Mouse (Mus musculus): ENCODE data around the gene Slc25a53. TPM values are rescaled to one million over a fixed set of nuclear protein-coding genes. Genes with fewer than 3 reads are reported as not detected.
"Not testable (repeated sequence)": the region's sequence is repeated elsewhere in the genome, so short reads cannot be mapped to it uniquely, and the experiment has no call there.

Gene Slc25a53
- polyA plus RNA-seq, 1 experiment from 2014 or later, result 11.1 TPM

GRCm38 (mm10) chrX:136992978-136993547, 45.0 kb downstream of the Slc25a53 start, which contains the start of gene Zcchc18:
Gene Zcchc18 (plus strand): TSS chrX:136993155.
- ATAC-seq (ENCODE audit: insufficient read depth), result peak; percentile 97
- WGBS, result 10% methylated on average over 26 of the region's 26 CpGs
- Histone ChIP-seq H3K27ac (ENCODE audit: low read depth) (no peak within 1 kb of the TSS), H3K9ac (no peak within 1 kb of the TSS), H3K4me3 (ENCODE audit: low read depth, low read length) (peak within 1 kb of the TSS; percentile 32), H3K27me3 (ENCODE audit: insufficient read depth, low read length) (0 out of 2 replicates have a peak, but pooled peaks cover 10% of the 10 kb centered on the region), H3K36me3 (ENCODE audit: insufficient read depth) (no peaks in the 10 kb centered on the region), H3K9me3 (ENCODE audit: low read depth, low read length) (no peaks in the 10 kb centered on the region), H3K4me2 (peak within 1 kb of the TSS; percentile 62), H3K4me1 (ENCODE audit: insufficient read depth) (no peaks in the 10 kb centered on the region)
- TF ChIP-seq CTCF (IDR thresholded peaks at IDR 0.05; ENCODE audit: low read depth), result no peak
- peak; percentile 74 for DNase-seq

GRCm38 (mm10) chrX:136992191-136992965, 45.7 kb downstream of the Slc25a53 start:
- H3K36me3 ChIP-seq (ENCODE audit: insufficient read depth), result no peaks in the 10 kb centered on the region
- TF ChIP-seq CTCF (IDR thresholded peaks at IDR 0.05; ENCODE audit: low read depth), result no peak
- peak overlapping the region; percentile 62 for H3K4me2 ChIP-seq
- no peaks in the 10 kb centered on the region for H3K9me3 ChIP-seq (ENCODE audit: low read depth, low read length)
- H3K4me1 ChIP-seq (ENCODE audit: insufficient read depth), result no peaks in the 10 kb centered on the region
- no peak for DNase-seq
- peak; percentile 43; the same call in 1 of the 2 replicates for ATAC-seq (ENCODE audit: insufficient read depth)
- WGBS, result 15% methylated on average over 19 of the region's 19 CpGs
- 0 out of 2 replicates have a peak, but pooled peaks cover 10% of the 10 kb centered on the region for H3K27me3 ChIP-seq (ENCODE audit: insufficient read depth, low read length)
- H3K4me3 ChIP-seq (ENCODE audit: low read depth, low read length), result peak overlapping the region; percentile 32
- H3K9ac ChIP-seq, result no peak overlapping the region
- no peak overlapping the region for H3K27ac ChIP-seq (ENCODE audit: low read depth)

GRCm38 (mm10) chrX:136991274-136991673, 46.8 kb downstream of the Slc25a53 start:
- no peak overlapping the region for H3K27ac ChIP-seq (ENCODE audit: low read depth)
- no peak for TF ChIP-seq CTCF (IDR thresholded peaks at IDR 0.05; ENCODE audit: low read depth)
- no peak for DNase-seq
- H3K9ac ChIP-seq, result no peak overlapping the region
- ATAC-seq (ENCODE audit: insufficient read depth), result no peak
- H3K36me3 ChIP-seq (ENCODE audit: insufficient read depth), result no peaks in the 10 kb centered on the region
- H3K4me2 ChIP-seq, result no peak overlapping the region
- WGBS, result 64% methylated on average over 2 of the region's 2 CpGs
- H3K4me3 ChIP-seq (ENCODE audit: low read depth, low read length), result no peak overlapping the region
- H3K9me3 ChIP-seq (ENCODE audit: low read depth, low read length), result no peaks in the 10 kb centered on the region
- no peaks in the 10 kb centered on the region for H3K4me1 ChIP-seq (ENCODE audit: insufficient read depth)
- 0 out of 2 replicates have a peak, but pooled peaks cover 10% of the 10 kb centered on the region for H3K27me3 ChIP-seq (ENCODE audit: insufficient read depth, low read length)

GRCm38 (mm10) chrX:136986039-136986438, 52.1 kb downstream of the Slc25a53 start:
- Histone ChIP-seq H3K9me3 (ENCODE audit: low read depth, low read length) (no peaks in the 10 kb centered on the region), H3K4me1 (ENCODE audit: insufficient read depth) (no peaks in the 10 kb centered on the region), H3K27me3 (ENCODE audit: insufficient read depth, low read length) (no peaks in the 10 kb centered on the region), H3K9ac (no peak overlapping the region), H3K36me3 (ENCODE audit: insufficient read depth) (no peaks in the 10 kb centered on the region), H3K27ac (ENCODE audit: low read depth) (no peak overlapping the region), H3K4me3 (ENCODE audit: low read depth, low read length) (no peak overlapping the region), H3K4me2 (no peak overlapping the region)
- no peak for DNase-seq
- TF ChIP-seq CTCF (IDR thresholded peaks at IDR 0.05; ENCODE audit: low read depth), result no peak
- ATAC-seq (ENCODE audit: insufficient read depth), result no peak

GRCm38 (mm10) chrX:136978616-136979015, 59.5 kb downstream of the Slc25a53 start:
- Histone ChIP-seq H3K4me3 (ENCODE audit: low read depth, low read length) (no peak overlapping the region), H3K9ac (no peak overlapping the region), H3K4me2 (no peak overlapping the region), H3K36me3 (ENCODE audit: insufficient read depth) (no peaks in the 10 kb centered on the region), H3K4me1 (ENCODE audit: insufficient read depth) (no peaks in the 10 kb centered on the region), H3K27ac (ENCODE audit: low read depth) (no peak overlapping the region), H3K27me3 (ENCODE audit: insufficient read depth, low read length) (no peaks in the 10 kb centered on the region), H3K9me3 (ENCODE audit: low read depth, low read length) (no peaks in the 10 kb centered on the region)
- TF ChIP-seq CTCF (IDR thresholded peaks at IDR 0.05; ENCODE audit: low read depth), result peak; percentile 53
- ATAC-seq (ENCODE audit: insufficient read depth) (no peak), DNase-seq (peak; percentile 14)

GRCm38 (mm10) chrX:136976424-136977084, 61.5 kb downstream of the Slc25a53 start, which contains the start of the genes Tmsb15l and Tmsb15b1:
Gene Tmsb15l (minus strand): TSS chrX:136976869.
Gene Tmsb15b1 (minus strand): TSS chrX:136976874.
- Histone ChIP-seq H3K4me1 (ENCODE audit: insufficient read depth) (no peaks in the 10 kb centered on the region), H3K27me3 (ENCODE audit: insufficient read depth, low read length) (no peaks in the 10 kb centered on the region), H3K9me3 (ENCODE audit: low read depth, low read length) (no peaks in the 10 kb centered on the region), H3K9ac (peak within 1 kb of the TSS; percentile 29; the same call in 1 of the 2 replicates), H3K27ac (ENCODE audit: low read depth) (no peak within 1 kb of the TSS), H3K36me3 (ENCODE audit: insufficient read depth) (no peaks in the 10 kb centered on the region), H3K4me2 (peak within 1 kb of the TSS; percentile 60), H3K4me3 (ENCODE audit: low read depth, low read length) (peak within 1 kb of the TSS; percentile 37)
- ATAC-seq (ENCODE audit: insufficient read depth), result peak; percentile 100
- TF ChIP-seq CTCF (IDR thresholded peaks at IDR 0.05; ENCODE audit: low read depth), result no peak
- 21% methylated on average over 15 of the region's 15 CpGs for WGBS
- DNase-seq, result peak; percentile 77

GRCm38 (mm10) chrX:136975397-136975796, 62.7 kb downstream of the Slc25a53 start, which contains the start of gene Tmsb15b2:
Gene Tmsb15b2 (minus strand): TSS chrX:136975497.
- Histone ChIP-seq H3K4me2 (peak within 1 kb of the TSS; percentile 60), H3K4me3 (ENCODE audit: low read depth, low read length) (peak within 1 kb of the TSS; percentile 37)
- not testable (repeated sequence) for ATAC-seq (ENCODE audit: insufficient read depth); H3K9ac ChIP-seq; DNase-seq; H3K4me1 ChIP-seq (ENCODE audit: insufficient read depth); H3K9me3 ChIP-seq (ENCODE audit: low read depth, low read length); H3K36me3 ChIP-seq (ENCODE audit: insufficient read depth); H3K27ac ChIP-seq (ENCODE audit: low read depth); H3K27me3 ChIP-seq (ENCODE audit: insufficient read depth, low read length)
- 88% methylated on average over 6 of the region's 6 CpGs for WGBS

All from lung, embryonic 14.5 days (tissue).